Mouse (Mus musculus): ENCODE data around the gene Hk1.

The Hk1 gene

GRCm38 (mm10) chr10:62379808-62380207, at the start of gene Hk1:
Gene Hk1, minus strand, starts transcription at chr10:62379908.
- DNase-seq (ENCODE audit: low spot score in 2 of 2), result no peak

GRCm38 (mm10) chr10:62425081-62425871, 45.6 kb upstream of the Hk1 start:
- no peak for DNase-seq (ENCODE audit: low spot score in 2 of 2)

- no peak for DNase-seq (ENCODE audit: low spot score in 2 of 2)
Measured at GRCm38 (mm10) chr10:62422255-62422654, 42.5 kb upstream of the Hk1 start, which contains the start of gene Hkdc1. Gene Hkdc1, minus strand, starts transcription at chr10:62422491.

- no peak for DNase-seq (ENCODE audit: low spot score in 2 of 2)
Measured at GRCm38 (mm10) chr10:62421127-62421526, 41.4 kb upstream of the Hk1 start.

GRCm38 (mm10) chr10:62420399-62420798, 40.7 kb upstream of the Hk1 start:
- no peak for DNase-seq (ENCODE audit: low spot score in 2 of 2)

GRCm38 (mm10) chr10:62419422-62419821, 39.7 kb upstream of the Hk1 start:
- no peak for DNase-seq (ENCODE audit: low spot score in 2 of 2)

- no peak for DNase-seq (ENCODE audit: low spot score in 2 of 2)
Measured at GRCm38 (mm10) chr10:62418831-62419356, 39.2 kb upstream of the Hk1 start.

- no peak for DNase-seq (ENCODE audit: low spot score in 2 of 2)
Measured at GRCm38 (mm10) chr10:62413606-62413982, 33.9 kb upstream of the Hk1 start.

GRCm38 (mm10) chr10:62412906-62413605, 33.3 kb upstream of the Hk1 start:
- no peak for DNase-seq (ENCODE audit: low spot score in 2 of 2)

- DNase-seq (ENCODE audit: low spot score in 2 of 2), result no peak
Measured at GRCm38 (mm10) chr10:62411431-62412410, 32.0 kb upstream of the Hk1 start.

GRCm38 (mm10) chr10:62410943-62411342, 31.2 kb upstream of the Hk1 start:
- DNase-seq (ENCODE audit: low spot score in 2 of 2), result peak; percentile 7 to 49

- peak; percentile 38 to 52 for DNase-seq (ENCODE audit: low spot score in 2 of 2)
Measured at GRCm38 (mm10) chr10:62404901-62405300, 25.2 kb upstream of the Hk1 start.

GRCm38 (mm10) chr10:62401641-62402111, 22.0 kb upstream of the Hk1 start:
- DNase-seq (ENCODE audit: low spot score in 2 of 2), result no peak

- DNase-seq (ENCODE audit: low spot score in 2 of 2), result no peak
Measured at GRCm38 (mm10) chr10:62383011-62383410, 3.3 kb upstream of the Hk1 start.

- no peak for DNase-seq (ENCODE audit: low spot score in 2 of 2)
Measured at GRCm38 (mm10) chr10:62380936-62381335, 1.2 kb upstream of the Hk1 start.

- no peak for DNase-seq (ENCODE audit: low spot score in 2 of 2)
Measured at GRCm38 (mm10) chr10:62358827-62359226, 20.9 kb downstream of the Hk1 start.

- DNase-seq (ENCODE audit: low spot score in 2 of 2), result no peak
Measured at GRCm38 (mm10) chr10:62356105-62356730, 23.5 kb downstream of the Hk1 start.

- no peak for DNase-seq (ENCODE audit: low spot score in 2 of 2)
Measured at GRCm38 (mm10) chr10:62345147-62345546, 34.6 kb downstream of the Hk1 start.

GRCm38 (mm10) chr10:62344004-62344752, 35.5 kb downstream of the Hk1 start:
- DNase-seq (ENCODE audit: low spot score in 2 of 2), result no peak

- DNase-seq (ENCODE audit: low spot score in 2 of 2), result no peak
Measured at GRCm38 (mm10) chr10:62342512-62342911, 37.2 kb downstream of the Hk1 start.

Measured in thymus, postnatal 10 days (tissue).